Mouse (Mus musculus) inflammation-experienced regulatory T-cells, adult 6 months (primary cell): ENCODE results near the gene Dap3. TPM values are rescaled to one million over a fixed set of nuclear protein-coding genes. Genes with fewer than 3 reads are reported as not detected.
"Not testable (repeated sequence)": the region's sequence is repeated elsewhere in the genome, so short reads cannot be mapped to it uniquely, and the experiment has no call there.

ENCODE experiments used
- ATAC-seq: one replicate; pipeline ENCODE4 v1.8.0; 2017
- polyA plus RNA-seq, 3 experiments: library from polyadenylated mRNA; unstranded; fragments of 100-300 nt; shearing (Covaris generic); gene quantifications; one replicate each; pipeline ENCODE4 v1.2.1; 2017

Gene Dap3
- polyA plus RNA-seq, 3 experiments from 2014 or later, result 104 to 154 (median 141) TPM

DNA sequence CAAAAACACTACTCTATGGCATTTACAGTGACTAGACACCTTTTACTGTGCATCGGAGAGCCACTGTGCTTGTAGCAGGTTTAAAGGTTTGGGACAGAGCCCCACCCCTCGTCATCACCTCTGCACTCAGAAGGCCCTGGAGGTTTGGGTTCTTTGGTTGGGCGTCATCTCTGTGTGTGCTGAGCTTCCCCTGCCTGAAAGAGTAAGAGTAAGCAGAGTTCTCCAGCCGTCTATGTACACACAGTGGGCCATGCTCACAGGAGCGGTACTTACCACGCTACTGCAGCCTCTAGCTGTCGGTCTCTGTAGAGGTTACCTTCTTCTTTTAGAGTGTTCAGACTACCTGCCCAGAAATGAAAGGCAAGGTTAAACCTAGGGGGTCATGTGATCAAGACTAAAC lies 38.4 kb downstream of the Dap3 start:
- ATAC-seq, result no peak

- ATAC-seq, result no peak
These were observed 44.4 kb downstream of the Dap3 start for GRCm38 (mm10) chr3:88906393-88907159.

- no peak for ATAC-seq
These were observed 45.2 kb downstream of the Dap3 start for GRCm38 (mm10) chr3:88905741-88906140.

DNA sequence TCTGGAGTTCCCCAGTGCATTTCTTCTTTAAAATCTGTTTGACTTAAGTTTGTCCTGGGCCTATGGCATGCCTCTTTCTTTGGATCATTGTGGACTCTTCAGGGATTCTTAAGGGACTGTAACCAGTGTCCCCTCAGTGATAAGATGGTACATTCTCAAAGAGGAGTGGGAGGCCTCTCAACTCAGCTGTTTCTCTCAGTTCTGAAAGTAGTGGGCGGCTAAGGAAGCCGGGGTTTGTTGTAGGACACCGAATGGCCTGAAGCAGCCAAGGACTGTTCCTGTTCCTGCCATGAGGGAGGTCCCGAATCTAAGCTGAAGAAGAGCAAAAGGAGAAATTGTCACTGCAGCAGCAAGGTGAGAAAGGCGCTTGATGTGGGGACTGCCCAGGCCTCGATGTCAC lies 45.8 kb downstream of the Dap3 start:
- no peak for ATAC-seq

DNA sequence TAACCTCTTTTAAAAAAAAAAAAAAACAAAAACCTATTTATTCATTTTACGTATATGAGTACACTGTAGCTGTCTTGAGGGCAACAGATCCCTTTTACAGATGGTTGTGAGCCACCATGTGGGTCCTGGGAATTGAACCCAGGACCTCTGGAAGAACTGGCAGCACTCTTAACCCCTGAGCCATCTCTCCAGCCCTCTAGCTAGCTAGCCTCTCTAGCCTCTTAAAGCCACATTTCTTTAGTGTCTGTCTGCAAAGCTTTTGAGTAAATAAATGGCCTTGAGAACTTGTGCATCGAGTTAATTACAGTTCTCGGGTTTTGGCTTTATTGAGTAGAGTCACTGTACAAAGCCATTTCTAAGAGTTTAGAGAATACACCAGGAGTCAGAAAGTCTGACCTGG lies 46.2 kb downstream of the Dap3 start:
- no peak for ATAC-seq

DNA sequence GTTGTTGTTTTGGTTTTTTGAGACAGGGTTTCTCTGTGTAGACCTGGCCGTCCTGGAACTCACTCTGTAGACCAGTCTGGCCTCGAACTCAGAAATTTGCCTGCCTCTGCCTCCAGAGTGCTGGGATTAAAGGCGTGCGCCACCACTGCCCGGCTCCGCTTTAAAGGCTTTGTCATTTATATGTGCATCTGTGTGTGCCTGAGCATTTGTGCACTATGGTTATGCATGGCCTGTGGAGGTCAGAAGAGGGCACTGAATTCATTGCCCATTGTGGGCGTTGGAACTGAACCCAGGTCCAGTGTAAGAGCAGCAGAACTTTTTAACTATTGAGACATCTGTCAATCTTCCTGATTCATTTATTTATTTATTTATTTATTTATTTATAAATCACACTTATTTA lies 58.0 kb downstream of the Dap3 start:
- not testable (repeated sequence) for ATAC-seq

DNA sequence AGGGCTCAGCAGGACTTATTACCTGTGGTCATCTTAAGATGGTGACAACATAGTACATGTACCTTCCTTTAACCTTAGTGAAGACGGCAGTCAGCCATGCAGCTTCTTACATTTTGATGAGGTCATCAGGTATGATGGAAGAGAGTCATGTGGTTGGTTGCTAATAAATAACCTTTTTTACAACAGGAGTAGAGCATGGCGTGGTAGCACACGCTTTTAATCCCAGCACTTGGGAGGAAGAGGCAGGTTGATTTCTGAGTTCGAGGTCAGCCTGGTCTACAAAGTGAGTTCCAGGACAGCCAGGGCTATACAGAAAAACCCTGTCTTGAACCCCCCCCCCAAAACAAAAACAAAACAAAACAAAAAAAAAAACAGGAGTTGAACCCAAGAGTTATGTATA lies 68.4 kb downstream of the Dap3 start:
- ATAC-seq, result not testable (repeated sequence)

Other genes starting within 250 kb of the Dap3 start
- 10 to 100 TPM; 34.1 to 55.2 (median 40.3) TPM for gene Rit1, start 234.3 kb downstream of the Dap3 start, polyA plus RNA-seq
- gene Syt11, start 176.0 kb downstream of the Dap3 start, polyA plus RNA-seq, result 100 to 1,000 TPM; 105 to 132 (median 111) TPM
- 10 to 100 TPM; 13.5 to 17.9 (median 15.0) TPM for gene Gon4l, start 116.0 kb downstream of the Dap3 start, polyA plus RNA-seq
- gene Msto1, start 37.2 kb downstream of the Dap3 start, polyA plus RNA-seq, result 10 to 100 TPM; 23.3 to 29.4 (median 25.3) TPM
- 10 to 100 TPM; 22.7 to 59.3 (median 41.7) TPM for gene Ash1l, start 559 bp downstream of the Dap3 start, polyA plus RNA-seq
- gene Rusc1, start 142.1 kb upstream of the Dap3 start, polyA plus RNA-seq, result 10 to 100 TPM; 57.4 to 78.0 (median 68.9) TPM
- gene Gm43738, start 149.9 kb upstream of the Dap3 start, polyA plus RNA-seq, result not detected
- gene Fdps, start 150.8 kb upstream of the Dap3 start, polyA plus RNA-seq, result 10 to 100 TPM; 46.3 to 92.3 (median 78.1) TPM
- not detected for gene Pklr, start 185.0 kb upstream of the Dap3 start, polyA plus RNA-seq
- gene Hcn3, start 209.0 kb upstream of the Dap3 start, polyA plus RNA-seq, result 1 to 10 TPM in 2 of 3 experiments, not detected in 1; 1.3 TPM
- 10 to 100 TPM; 12.5 to 29.0 (median 24.7) TPM for gene Clk2, start 213.6 kb upstream of the Dap3 start, polyA plus RNA-seq
- 100 to 1,000 TPM; 168 to 216 (median 185) TPM for gene Scamp3, start 226.3 kb upstream of the Dap3 start, polyA plus RNA-seq
- 100 to 1,000 TPM; 132 to 223 (median 213) TPM for gene Fam189b, start 232.0 kb upstream of the Dap3 start, polyA plus RNA-seq